Mouse (Mus musculus) heart, embryonic 11.5 days (tissue): ENCODE measurements around the gene Ptp4a2. TPM values are rescaled to one million over a fixed set of nuclear protein-coding genes. Genes with fewer than 3 reads are reported as not detected.
A peak's percentile ranks its signal among the peaks of the same experiment; 100 is the strongest.

ENCODE experiments used
- ATAC-seq: fragments of 200-750 bp; cut with Nextera tagmentation; replicated peaks from 2 replicates; pipeline ENCODE4 v1.8.0; 2017; ENCODE audit warnings: moderate library complexity; ENCODE audit not compliant: insufficient number of reproducible peaks, low FRiP score, low TSS enrichment
- H3K27ac ChIP-seq: fragments of 300-500 bp; sonication (generic); 2 replicates; pipeline ENCODE4 v1.5.1; 2014; ENCODE audit warnings: mild to moderate bottlenecking, low read depth, low read length
- H3K27me3 ChIP-seq: fragments of 300-500 bp; sonication (generic); 2 replicates; pipeline ENCODE4 v1.6.1; 2014; ENCODE audit warnings: mild to moderate bottlenecking, low read length, mixed read lengths; ENCODE audit not compliant: control insufficient read depth, insufficient read depth
- H3K36me3 ChIP-seq: fragments of 300-500 bp; sonication (generic); 2 replicates; pipeline ENCODE4 v1.6.1; 2014; ENCODE audit warnings: mild to moderate bottlenecking, low read length, moderate library complexity, mixed read lengths; ENCODE audit not compliant: control insufficient read depth, insufficient read depth
- H3K4me1 ChIP-seq: fragments of 300-500 bp; sonication (generic); 2 replicates; pipeline ENCODE4 v1.6.1; 2014; ENCODE audit warnings: low read length; ENCODE audit not compliant: control insufficient read depth, insufficient read depth
- H3K4me2 ChIP-seq: fragments of 300-500 bp; sonication (generic); 2 replicates; pipeline ENCODE4 v1.6.1; 2014; ENCODE audit warnings: mild to moderate bottlenecking, moderate library complexity
- H3K4me3 ChIP-seq: fragments of 300-500 bp; sonication (generic); 2 replicates; pipeline ENCODE4 v1.5.1; 2014; ENCODE audit warnings: low read depth, low read length
- H3K9ac ChIP-seq: fragments of 300-500 bp; sonication (generic); 2 replicates; pipeline ENCODE4 v1.6.1; 2014; ENCODE audit warnings: mild to moderate bottlenecking, low read depth, low read length, moderate library complexity
- H3K9me3 ChIP-seq: fragments of 300-500 bp; sonication (generic); replicated peaks from 2 replicates; pipeline ENCODE4 v1.6.1; 2016; ENCODE audit warnings: low read length; ENCODE audit not compliant: control insufficient read depth
- WGBS: fragments of 180-500 bp; shearing (Covaris S2); extraction: QIAGEN DNeasy Blood & Tissue Kit; methylation state at CpG from one replicate; pipeline ENCODE4 v1.1.7; 2014; ENCODE audit not compliant: insufficient replicate concordance; 5-methylcytosine and 5-hydroxymethylcytosine counted together
- polyA plus RNA-seq: library from polyadenylated mRNA; unstranded; fragments of >200 nt; fragmentation: Nextera tagmentation; extraction: Ambion mirVana; gene quantifications from 2 replicates; pipeline ENCODE4 v1.2.1, GENCODE M21; 2014

The Ptp4a2 gene
- polyA plus RNA-seq, 1 experiment from 2014 or later: 329 TPM

DNA sequence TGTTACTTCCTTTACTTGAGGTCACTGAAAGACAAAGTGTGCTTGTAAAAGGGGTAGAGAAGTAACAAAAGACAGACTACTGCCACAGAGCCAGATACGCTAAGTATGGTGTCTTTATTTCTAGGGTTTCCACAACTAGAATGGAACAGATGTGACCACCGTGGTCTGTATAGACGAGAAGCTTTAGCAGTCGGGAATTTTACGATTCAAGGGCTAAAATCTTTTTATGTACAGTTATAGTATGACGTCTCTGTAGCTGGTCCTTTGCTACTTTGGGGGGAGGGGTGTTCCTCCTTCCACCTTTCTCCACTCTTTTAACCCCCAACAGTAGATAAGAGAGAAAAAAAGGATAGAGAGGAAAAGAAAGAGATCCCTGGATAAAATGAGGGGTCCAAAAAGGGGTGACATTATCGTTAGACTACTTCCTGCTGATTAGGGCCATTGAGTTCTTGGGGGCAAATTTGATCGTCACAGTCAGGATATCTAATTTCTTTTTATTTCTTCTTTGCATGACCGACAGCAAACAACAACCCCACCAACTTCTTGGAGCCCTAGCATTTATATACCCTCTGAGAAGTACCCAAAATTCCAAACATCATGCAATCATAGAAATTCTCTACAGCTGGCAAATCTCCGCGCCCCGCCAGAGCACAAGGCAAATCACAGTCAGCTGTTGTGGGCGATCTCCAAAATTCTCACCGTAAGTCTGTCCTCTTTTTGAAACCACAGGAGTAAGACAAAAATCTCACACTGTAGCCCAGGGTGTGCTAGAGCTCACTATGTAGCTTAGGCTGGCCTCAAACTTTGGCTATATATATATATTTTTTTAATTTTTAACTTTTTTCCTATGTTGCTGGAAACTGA, 818 bp downstream of the Ptp4a2 start:
- 64% methylated on average over 14 of the region's 14 CpGs for WGBS
- no peaks in the 10 kb centered on the region for H3K36me3 ChIP-seq
- peak overlapping the region; percentile 89 for H3K27ac ChIP-seq
- no peaks in the 10 kb centered on the region for H3K9me3 ChIP-seq
- H3K4me3 ChIP-seq: peak overlapping the region; percentile 48; the same call in 1 of the 2 replicates
- peak overlapping the region; percentile 80; the same call in 1 of the 2 replicates for H3K9ac ChIP-seq
- no peaks in the 10 kb centered on the region for H3K27me3 ChIP-seq
- peak overlapping the region; percentile 76 for H3K4me2 ChIP-seq
- peaks cover 12% of the 10 kb centered on the region for H3K4me1 ChIP-seq
- no peak for ATAC-seq

DNA sequence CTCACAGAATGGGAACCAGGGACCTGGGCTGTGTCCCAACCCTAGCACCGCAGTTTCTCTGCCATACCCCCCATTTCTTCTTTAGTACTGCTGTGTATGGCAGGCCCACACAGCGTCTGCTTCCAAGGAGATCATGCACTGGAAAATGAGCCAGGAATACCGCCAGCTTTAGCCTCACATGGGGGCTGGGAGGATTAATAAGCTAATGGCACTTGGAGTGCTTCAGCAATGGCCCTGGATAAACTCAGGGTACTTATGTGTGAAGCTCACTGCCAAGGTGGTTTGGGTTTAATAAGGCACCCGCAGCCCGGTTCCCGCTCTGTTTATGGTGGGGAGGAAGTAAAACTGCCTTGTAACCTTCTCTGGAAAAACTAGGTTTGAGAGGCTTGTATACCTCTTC, 6.6 kb downstream of the Ptp4a2 start:
- H3K9ac ChIP-seq: no peak overlapping the region
- H3K4me3 ChIP-seq: no peak overlapping the region
- 73% methylated on average over 6 of the region's 6 CpGs for WGBS
- H3K4me1 ChIP-seq: peaks cover 26% of the 10 kb centered on the region
- H3K9me3 ChIP-seq: no peaks in the 10 kb centered on the region
- H3K4me2 ChIP-seq: no peak overlapping the region
- H3K27me3 ChIP-seq: no peaks in the 10 kb centered on the region
- no peak overlapping the region for H3K27ac ChIP-seq
- H3K36me3 ChIP-seq: no peaks in the 10 kb centered on the region
- ATAC-seq: no peak

- Histone ChIP-seq H3K9ac (no peak overlapping the region), H3K4me3 (no peak overlapping the region), H3K9me3 (no peaks in the 10 kb centered on the region), H3K36me3 (no peaks in the 10 kb centered on the region), H3K4me1 (peaks cover 36% of the 10 kb centered on the region), H3K27me3 (no peaks in the 10 kb centered on the region), H3K27ac (peak overlapping the region; percentile 57), H3K4me2 (0 out of 2 replicates have a peak overlapping the region, but pooled peaks have one; percentile 10)
- 43% methylated on average over 10 of the region's 10 CpGs for WGBS
- no peak for ATAC-seq
Observed at GRCm38 (mm10) chr4:129818506-129819195, 7.6 kb downstream of the Ptp4a2 start.

DNA sequence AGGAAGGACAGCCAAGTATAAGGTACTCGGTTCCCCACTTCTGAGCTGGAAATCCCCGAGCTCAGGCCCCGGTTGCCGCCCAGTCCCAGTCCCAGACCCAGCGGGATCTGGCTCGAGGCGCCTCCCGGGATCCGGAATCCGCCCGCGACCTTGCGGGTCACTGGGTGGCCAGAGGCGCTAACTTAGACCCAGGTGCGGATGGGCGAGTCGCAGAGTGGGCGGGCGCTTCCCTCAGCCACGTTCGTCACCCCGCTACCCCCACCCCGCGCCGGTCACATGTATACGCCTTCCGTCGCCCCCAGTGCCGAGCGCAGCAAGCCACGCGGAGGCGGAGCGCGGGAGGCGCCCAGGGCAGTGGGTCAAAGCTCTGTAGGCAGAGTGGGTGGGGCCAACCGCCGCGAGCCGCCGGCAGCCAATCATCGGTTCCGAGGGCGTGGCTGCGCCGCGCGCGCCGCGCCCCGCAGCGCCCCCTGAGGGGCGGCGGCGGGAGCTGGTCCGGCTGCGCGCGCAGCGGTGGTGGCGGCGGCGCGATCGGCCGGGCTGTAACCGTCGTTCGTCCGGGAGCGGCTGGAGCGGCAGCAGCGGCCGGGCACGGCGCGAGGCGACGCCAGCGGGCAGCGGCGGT, 8.8 kb downstream of the Ptp4a2 start:
- Histone ChIP-seq H3K27me3 (no peaks in the 10 kb centered on the region), H3K27ac (peak overlapping the region; percentile 96), H3K4me1 (peaks cover 45% of the 10 kb centered on the region), H3K9ac (peak overlapping the region; percentile 89), H3K9me3 (no peaks in the 10 kb centered on the region), H3K4me3 (peak overlapping the region; percentile 91), H3K36me3 (no peaks in the 10 kb centered on the region), H3K4me2 (peak overlapping the region; percentile 68)
- WGBS: under 1% methylated on average over 75 of the region's 83 CpGs
- ATAC-seq: peak; percentile 99

- peak; percentile 72; the same call in 1 of the 2 replicates for ATAC-seq
- peak overlapping the region; percentile 68 for H3K4me2 ChIP-seq
- H3K9me3 ChIP-seq: no peaks in the 10 kb centered on the region
- H3K4me1 ChIP-seq: peaks cover 45% of the 10 kb centered on the region
- H3K4me3 ChIP-seq: peak overlapping the region; percentile 91
- H3K27me3 ChIP-seq: no peaks in the 10 kb centered on the region
- WGBS: under 1% methylated on average over 43 of the region's 79 CpGs
- H3K27ac ChIP-seq: peak overlapping the region; percentile 96
- H3K36me3 ChIP-seq: no peaks in the 10 kb centered on the region
- H3K9ac ChIP-seq: peak overlapping the region; percentile 89
Observed at GRCm38 (mm10) chr4:129820417-129821086, 9.5 kb downstream of the Ptp4a2 start.

- 1% methylated on average over 16 of the region's 16 CpGs for WGBS
- H3K4me3 ChIP-seq: peak overlapping the region; percentile 91
Observed at GRCm38 (mm10) chr4:129821087-129821616, 10.1 kb downstream of the Ptp4a2 start.

GRCm38 (mm10) chr4:129822324-129822723, 11.3 kb downstream of the Ptp4a2 start:
- H3K9ac ChIP-seq: no peak overlapping the region; the same call in 1 of the 2 replicates
- no peak for ATAC-seq
- H3K9me3 ChIP-seq: no peaks in the 10 kb centered on the region
- 52% methylated on average over 3 of the region's 3 CpGs for WGBS
- H3K4me3 ChIP-seq: peak overlapping the region; percentile 91
- no peaks in the 10 kb centered on the region for H3K27me3 ChIP-seq
- peak overlapping the region; percentile 68 for H3K4me2 ChIP-seq
- peak overlapping the region; percentile 18; the same call in 1 of the 2 replicates for H3K27ac ChIP-seq
- H3K36me3 ChIP-seq: no peaks in the 10 kb centered on the region
- peaks cover 54% of the 10 kb centered on the region for H3K4me1 ChIP-seq

More at GRCm38 (mm10) chr4:129821087-129821616, 10.1 kb downstream of the Ptp4a2 start:
- peak overlapping the region; percentile 68 for H3K4me2 ChIP-seq
- no peaks in the 10 kb centered on the region for H3K36me3 ChIP-seq
- ATAC-seq: no peak
- peak overlapping the region; percentile 96 for H3K27ac ChIP-seq
- no peaks in the 10 kb centered on the region for H3K9me3 ChIP-seq
- no peaks in the 10 kb centered on the region for H3K27me3 ChIP-seq
- H3K9ac ChIP-seq: peak overlapping the region; percentile 89
- peaks cover 49% of the 10 kb centered on the region for H3K4me1 ChIP-seq
